Mouse (Mus musculus): ENCODE results near the gene Prss33. TPM values are rescaled to one million over a fixed set of nuclear protein-coding genes. Genes with fewer than 3 reads are reported as not detected.
A peak's percentile ranks its signal among the peaks of the same experiment; 100 is the strongest.

The Prss33 gene
- polyA plus RNA-seq, 1 experiment, result 0.89 TPM

GRCm38 (mm10) chr17:23843812-23844273 lies 8.0 kb upstream of the Prss33 start, which contains the start of the genes Prss32 and Prss41:
Gene Prss32 (plus strand): TSS chr17:23843855.
Gene Prss41 (minus strand): TSS chr17:23844172.
- Histone ChIP-seq H3K4me3 (ENCODE audit: control insufficient read depth, low read depth, low read length) (peak within 1 kb of the TSS; percentile 88), H3K27ac (ENCODE audit: control insufficient read depth, insufficient read depth, low read depth, low read length) (peak within 1 kb of the TSS; percentile 16; the same call in 1 of the 2 replicates), H3K4me1 (ENCODE audit: control insufficient read depth, insufficient read depth, low read length) (peaks cover 14% of the 10 kb centered on the region), H3K36me3 (ENCODE audit: control insufficient read depth, insufficient read depth, low read length) (no peaks in the 10 kb centered on the region), H3K27me3 (ENCODE audit: control insufficient read depth, insufficient read depth, low read length) (no peaks in the 10 kb centered on the region)
- TF ChIP-seq CTCF (IDR thresholded peaks at IDR 0.05; ENCODE audit: control insufficient read depth, insufficient read depth, insufficient replicate concordance, low read depth, low read length) (peak; percentile 90), POLR2A (IDR thresholded peaks at IDR 0.05; ENCODE audit: control insufficient read depth, low read depth, low read length) (no peak)

DNA sequence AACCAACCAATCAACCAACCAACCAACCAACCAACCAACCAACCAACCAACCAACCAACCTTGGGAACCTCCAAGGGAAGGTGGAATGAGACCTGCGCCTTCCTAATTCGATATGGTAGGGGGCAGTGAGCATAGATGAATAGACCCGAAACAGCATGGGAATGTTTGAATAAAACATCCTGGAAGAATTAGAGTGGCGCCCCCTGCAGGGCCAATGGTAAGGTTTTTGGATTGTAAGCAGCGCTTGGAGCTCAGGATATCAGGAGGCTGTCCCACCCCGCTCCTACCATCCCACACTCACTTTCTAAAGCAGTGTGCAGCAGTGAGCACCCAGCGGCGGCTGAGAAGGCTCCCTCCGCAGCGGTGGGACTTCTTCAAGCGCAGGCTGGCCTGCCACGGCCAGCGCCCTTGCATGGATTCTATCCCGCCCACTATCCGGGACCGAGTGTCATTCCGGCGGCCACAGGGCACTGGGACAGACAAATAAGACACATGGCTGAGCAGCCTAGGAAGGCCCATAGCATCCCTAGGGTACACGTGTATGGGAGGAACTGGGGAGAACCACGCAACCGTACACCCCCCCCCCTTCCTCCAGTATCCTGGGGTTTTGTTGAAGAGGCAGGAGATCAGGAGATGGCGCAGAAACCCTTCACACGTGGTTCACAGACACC lies 7.4 kb upstream of the Prss33 start:
- H3K36me3 ChIP-seq (ENCODE audit: control insufficient read depth, insufficient read depth, low read length), result no peaks in the 10 kb centered on the region
- no peak for TF ChIP-seq POLR2A (IDR thresholded peaks at IDR 0.05; ENCODE audit: control insufficient read depth, low read depth, low read length)
- TF ChIP-seq CTCF (IDR thresholded peaks at IDR 0.05; ENCODE audit: control insufficient read depth, insufficient read depth, insufficient replicate concordance, low read depth, low read length), result peak; percentile 35; the same call in 1 of the 2 replicates
- H3K27me3 ChIP-seq (ENCODE audit: control insufficient read depth, insufficient read depth, low read length), result no peaks in the 10 kb centered on the region
- peaks cover 14% of the 10 kb centered on the region for H3K4me1 ChIP-seq (ENCODE audit: control insufficient read depth, insufficient read depth, low read length)
- H3K27ac ChIP-seq (ENCODE audit: control insufficient read depth, insufficient read depth, low read depth, low read length), result peak overlapping the region; percentile 16; the same call in 1 of the 2 replicates
- H3K4me3 ChIP-seq (ENCODE audit: control insufficient read depth, low read depth, low read length), result peak overlapping the region; percentile 88

DNA sequence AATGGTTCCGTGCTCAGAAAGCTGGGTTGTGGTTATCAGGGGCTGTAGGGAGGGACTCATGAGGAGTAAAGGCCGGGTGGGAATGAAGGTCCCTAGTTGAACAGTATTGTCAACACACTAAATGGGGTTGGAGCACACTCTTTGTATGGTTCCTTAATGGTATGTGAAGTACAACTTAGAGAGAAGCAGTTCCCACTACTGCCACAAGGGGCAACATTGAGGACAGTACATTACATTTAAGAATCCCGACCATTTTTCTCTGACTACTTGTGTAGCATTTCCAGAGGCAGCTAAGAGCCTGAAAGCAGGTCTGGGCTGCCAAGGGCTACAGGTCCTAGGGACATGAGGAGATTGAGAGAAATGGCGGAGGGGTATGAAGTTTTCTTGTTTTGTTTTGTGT lies 5.3 kb upstream of the Prss33 start:
- peak; percentile 60; the same call in 1 of the 2 replicates for TF ChIP-seq CTCF (IDR thresholded peaks at IDR 0.05; ENCODE audit: control insufficient read depth, insufficient read depth, insufficient replicate concordance, low read depth, low read length)
- TF ChIP-seq POLR2A (IDR thresholded peaks at IDR 0.05; ENCODE audit: control insufficient read depth, low read depth, low read length), result no peak
- peaks cover 14% of the 10 kb centered on the region for H3K4me1 ChIP-seq (ENCODE audit: control insufficient read depth, insufficient read depth, low read length)
- no peak overlapping the region for H3K27ac ChIP-seq (ENCODE audit: control insufficient read depth, insufficient read depth, low read depth, low read length)
- no peaks in the 10 kb centered on the region for H3K27me3 ChIP-seq (ENCODE audit: control insufficient read depth, insufficient read depth, low read length)
- H3K36me3 ChIP-seq (ENCODE audit: control insufficient read depth, insufficient read depth, low read length), result no peaks in the 10 kb centered on the region
- no peak overlapping the region for H3K4me3 ChIP-seq (ENCODE audit: control insufficient read depth, low read depth, low read length)

DNA sequence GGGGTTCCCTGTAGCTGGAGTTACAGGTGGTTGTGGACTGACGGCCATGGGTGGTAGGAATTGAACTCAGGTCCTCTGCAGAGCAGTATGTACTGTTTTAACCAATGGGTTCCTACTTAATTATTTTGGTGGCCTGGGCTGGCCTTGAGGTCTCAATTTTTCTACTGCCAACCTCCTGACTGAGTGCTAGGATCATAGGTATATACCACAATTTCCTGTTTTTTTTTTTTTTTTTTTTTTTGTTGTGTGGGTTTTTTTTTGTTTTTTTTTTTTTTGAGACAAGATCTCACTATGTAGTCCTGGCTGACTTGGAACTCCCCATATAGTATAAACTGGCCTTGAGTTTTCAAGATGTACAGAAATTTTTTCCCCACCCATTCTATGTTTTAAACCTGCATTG lies 4.7 kb downstream of the Prss33 start:
- no peak overlapping the region for H3K4me3 ChIP-seq (ENCODE audit: control insufficient read depth, low read depth, low read length)
- H3K36me3 ChIP-seq (ENCODE audit: control insufficient read depth, insufficient read depth, low read length), result no peaks in the 10 kb centered on the region; the same call in 1 of the 2 replicates
- no peaks in the 10 kb centered on the region for H3K27me3 ChIP-seq (ENCODE audit: control insufficient read depth, insufficient read depth, low read length)
- peaks cover 5% of the 10 kb centered on the region; the same call in 1 of the 2 replicates for H3K4me1 ChIP-seq (ENCODE audit: control insufficient read depth, insufficient read depth, low read length)
- no peak overlapping the region for H3K27ac ChIP-seq (ENCODE audit: control insufficient read depth, insufficient read depth, low read depth, low read length)
- TF ChIP-seq CTCF (IDR thresholded peaks at IDR 0.05; ENCODE audit: control insufficient read depth, insufficient read depth, insufficient replicate concordance, low read depth, low read length) (no peak), POLR2A (IDR thresholded peaks at IDR 0.05; ENCODE audit: control insufficient read depth, low read depth, low read length) (no peak)

DNA sequence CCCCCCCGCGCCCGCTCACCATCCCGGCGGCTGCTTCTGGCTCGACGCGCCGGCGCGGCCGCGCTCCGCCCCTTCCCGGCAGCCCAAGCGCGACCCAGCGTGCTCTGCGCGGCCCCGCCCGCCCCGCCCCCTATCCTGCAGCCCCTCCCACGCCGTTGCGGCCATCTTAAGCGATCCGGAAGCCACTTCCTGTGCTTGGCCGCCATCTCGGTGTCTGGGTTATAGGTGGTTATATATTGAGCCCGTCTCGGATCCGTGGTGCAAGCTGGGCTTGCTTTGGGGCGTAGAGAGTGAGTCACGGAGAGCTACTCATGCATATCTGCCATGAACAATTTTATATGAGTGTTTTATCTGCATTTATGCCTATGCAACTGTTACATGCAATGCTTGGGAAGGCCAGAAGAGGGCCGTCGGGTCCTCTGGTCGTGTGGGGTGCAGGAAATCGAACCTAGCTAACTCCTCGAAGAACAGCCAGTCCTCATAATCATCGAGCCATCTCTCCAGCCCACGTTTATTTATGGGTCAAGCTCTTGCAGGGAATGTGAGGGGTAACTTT lies 6.7 kb downstream of the Prss33 start, which contains the start of gene Elob:
Gene Elob, minus strand, starts transcription at position 73 of the 556 bp plus-strand sequence.
- Histone ChIP-seq H3K36me3 (ENCODE audit: control insufficient read depth, insufficient read depth, low read length) (no peaks in the 10 kb centered on the region; the same call in 1 of the 2 replicates), H3K27ac (ENCODE audit: control insufficient read depth, insufficient read depth, low read depth, low read length) (peak within 1 kb of the TSS; percentile 98), H3K4me1 (ENCODE audit: control insufficient read depth, insufficient read depth, low read length) (peaks cover 5% of the 10 kb centered on the region; the same call in 1 of the 2 replicates), H3K4me3 (ENCODE audit: control insufficient read depth, low read depth, low read length) (peak within 1 kb of the TSS; percentile 98), H3K27me3 (ENCODE audit: control insufficient read depth, insufficient read depth, low read length) (no peaks in the 10 kb centered on the region)
- TF ChIP-seq POLR2A (IDR thresholded peaks at IDR 0.05; ENCODE audit: control insufficient read depth, low read depth, low read length) (no peak), CTCF (IDR thresholded peaks at IDR 0.05; ENCODE audit: control insufficient read depth, insufficient read depth, insufficient replicate concordance, low read depth, low read length) (peak; percentile 48; the same call in 1 of the 2 replicates)

- H3K4me3 ChIP-seq (ENCODE audit: control insufficient read depth, low read depth, low read length), result peak overlapping the region; percentile 98
- TF ChIP-seq POLR2A (IDR thresholded peaks at IDR 0.05; ENCODE audit: control insufficient read depth, low read depth, low read length) (no peak; the same call in 1 of the 2 replicates), CTCF (IDR thresholded peaks at IDR 0.05; ENCODE audit: control insufficient read depth, insufficient read depth, insufficient replicate concordance, low read depth, low read length) (no peak)
- no peaks in the 10 kb centered on the region; the same call in 1 of the 2 replicates for H3K36me3 ChIP-seq (ENCODE audit: control insufficient read depth, insufficient read depth, low read length)
Observed at GRCm38 (mm10) chr17:23828271-23829001, 7.4 kb downstream of the Prss33 start.

More at GRCm38 (mm10) chr17:23828271-23829001, 7.4 kb downstream of the Prss33 start:
- Histone ChIP-seq H3K27me3 (ENCODE audit: control insufficient read depth, insufficient read depth, low read length) (no peaks in the 10 kb centered on the region), H3K27ac (ENCODE audit: control insufficient read depth, insufficient read depth, low read depth, low read length) (peak overlapping the region; percentile 98), H3K4me1 (ENCODE audit: control insufficient read depth, insufficient read depth, low read length) (peaks cover 5% of the 10 kb centered on the region; the same call in 1 of the 2 replicates)
